Mouse (Mus musculus): ENCODE data around the gene Tor1a.

DNA sequence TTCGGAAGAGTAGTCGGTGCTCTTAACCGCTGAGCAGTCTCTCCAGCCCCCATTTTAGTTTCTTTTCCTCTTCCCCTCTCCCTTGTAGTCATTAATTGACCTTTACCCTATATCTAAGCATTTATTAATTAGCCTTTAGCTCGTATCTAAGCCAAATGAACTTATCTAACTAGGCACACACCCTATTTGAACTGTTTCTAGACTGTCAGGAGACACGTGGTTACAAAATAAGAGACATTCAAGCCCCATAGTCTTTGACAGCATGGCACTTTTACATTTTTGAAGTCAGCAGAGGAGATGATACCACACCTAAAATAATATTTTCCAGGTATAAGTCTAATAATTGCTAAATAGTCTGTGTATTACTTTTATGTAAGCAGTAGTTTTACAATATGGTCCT, 26.1 kb downstream of the Tor1a start:
- TF ChIP-seq EP300 (IDR thresholded peaks at IDR 0.05; ENCODE audit: low read depth) (no peak), CTCF (IDR thresholded peaks at IDR 0.05; ENCODE audit: low read depth) (no peak)
